14 mouse cellular contexts compared by ENCODE assay signal in genomic region chr8:94903709-94904108, GRCm38 (mm10). TPM values are rescaled to one million over a fixed set of nuclear protein-coding genes. Genes with fewer than 3 reads are reported as not detected.
DNase-seq lines count a peak whose midpoint lies in the region; ATAC-seq and TF ChIP-seq lines count a peak whose summit lies in the region.
"Had no signal": no experiment of that assay in that cellular context is flagged by ENCODE, and none has a peak within 500 bp of the region (broad histone marks: within the 10 kb centered on the region; RNA-seq: fewer than 3 reads in every experiment).

No protein-coding gene starts in this region.

- no peak overlapping the region for H3K4me3 ChIP-seq in midbrain, embryonic 11.5 days (ENCODE audit: low read depth, low read length)
- H3K4me3 ChIP-seq in midbrain, postnatal 0 days (ENCODE audit: low read depth, low read length), result no peak overlapping the region
- H3K4me3 ChIP-seq: hindbrain, embryonic 10.5 days had no signal

- H3K36me3 ChIP-seq in midbrain, embryonic 11.5 days (ENCODE audit: control insufficient read depth, insufficient read depth, low read length), result no peaks in the 10 kb centered on the region
- H3K36me3 ChIP-seq in midbrain, postnatal 0 days (ENCODE audit: insufficient read depth, low read length), result no peaks in the 10 kb centered on the region

- peaks cover 6% of the 10 kb centered on the region for H3K4me1 ChIP-seq in midbrain, embryonic 11.5 days (ENCODE audit: control insufficient read depth, insufficient read depth, low read length)
- H3K4me1 ChIP-seq in midbrain, postnatal 0 days (ENCODE audit: insufficient read depth, low read length), result 0 out of 2 replicates have a peak, but pooled peaks cover 4% of the 10 kb centered on the region

- H3K9me3 ChIP-seq in midbrain, embryonic 11.5 days (ENCODE audit: control insufficient read depth, low read length), result no peaks in the 10 kb centered on the region
- no peaks in the 10 kb centered on the region for H3K9me3 ChIP-seq in midbrain, postnatal 0 days (ENCODE audit: low read length)
- H3K9me3 ChIP-seq: hindbrain, embryonic 10.5 days had no signal

- no peak overlapping the region for H3K4me2 ChIP-seq in midbrain, embryonic 11.5 days
- no peak overlapping the region for H3K4me2 ChIP-seq in midbrain, postnatal 0 days (ENCODE audit: low read depth, low read length, poor library complexity, severe bottlenecking)

- H3K9ac ChIP-seq in midbrain, embryonic 11.5 days (ENCODE audit: low read length), result no peak overlapping the region
- no peak overlapping the region for H3K9ac ChIP-seq in midbrain, postnatal 0 days (replicated peaks; ENCODE audit: low read length, poor library complexity, severe bottlenecking)

- H3K27me3 ChIP-seq in midbrain, embryonic 11.5 days (ENCODE audit: control insufficient read depth, insufficient read depth, low read length), result no peaks in the 10 kb centered on the region
- H3K27me3 ChIP-seq in midbrain, postnatal 0 days (ENCODE audit: insufficient read depth, low read length), result no peaks in the 10 kb centered on the region

- 77% methylated on average over 12 of the region's 12 CpGs for WGBS in midbrain, embryonic 11.5 days
- WGBS in midbrain, postnatal 0 days, result 66% methylated on average over 12 of the region's 12 CpGs

- no peak overlapping the region for H3K27ac ChIP-seq in midbrain, embryonic 11.5 days (ENCODE audit: low read depth, low read length)
- no peak overlapping the region for H3K27ac ChIP-seq in midbrain, postnatal 0 days (ENCODE audit: low read depth, low read length)
- H3K27ac ChIP-seq: hindbrain, embryonic 10.5 days had no signal

- DNase-seq in midbrain, embryonic 11.5 days (ENCODE audit: low spot score, missing footprints), result peak; percentile 47
- no peak for DNase-seq in midbrain, postnatal 0 days (ENCODE audit: low spot score)
- peak; percentile 59 for DNase-seq in kidney, adult 11 months
- DNase-seq in kidney, postnatal 4 days, result peak; percentile 60 to 71
- peak; percentile 60 for DNase-seq in yolk sac, embryonic 10.5 days (ENCODE audit: low spot score)
- no peak for DNase-seq in adipocyte (ENCODE audit: low spot score)
- no peak for DNase-seq in cerebellum, adult 11-12 months
- DNase-seq: adrenal gland, postnatal 10 days; lung, postnatal 4 days; thymus, adult 18-20 months had no signal

- ATAC-seq in midbrain, embryonic 11.5 days (ENCODE audit: low FRiP score), result no peak
- no peak for ATAC-seq in midbrain, postnatal 0 days (ENCODE audit: low FRiP score)
- ATAC-seq: CD4-positive, CD25-positive, alpha-beta regulatory T cell, adult 4 months; midbrain, embryonic 16.5 days had no signal

- TF ChIP-seq CTCF in midbrain, postnatal 0 days (IDR thresholded peaks at IDR 0.05), result no peak

RNA-seq across cellular contexts. Expression of gene Ccdc102a, which starts 14.2 kb away (rescaled TPM):
- polyA plus RNA-seq in midbrain, embryonic 11.5 days (2014; fragmentation: Nextera tagmentation; extraction: Ambion mirVana), result 13.5 and 15.9 TPM in 2 replicates
- 5.4 and 6.1 TPM in 2 replicates for total RNA-seq in midbrain, postnatal 0 days (2014; rRNA removed)
- 3.6 and 3.7 TPM in 2 replicates for polyA plus RNA-seq in midbrain, postnatal 0 days (2015; fragmentation: Nextera tagmentation; extraction: Ambion mirVana)
- polyA plus RNA-seq: CD4-positive, CD25-positive, alpha-beta regulatory T cell, adult 4 months had no signal

RNA-seq across cellular contexts. Expression of gene Adgrg5, which starts 19.8 kb away (rescaled TPM):
- 0.36 and 0.40 TPM in 2 replicates for polyA plus RNA-seq in midbrain, embryonic 11.5 days (2014; fragmentation: Nextera tagmentation; extraction: Ambion mirVana)
- not detected in 2 replicates for total RNA-seq in midbrain, postnatal 0 days (2014; rRNA removed)
- polyA plus RNA-seq in midbrain, postnatal 0 days (2015; fragmentation: Nextera tagmentation; extraction: Ambion mirVana), result 0.17 and 0.21 TPM in 2 replicates
- total RNA-seq: gastrocnemius, adult 18-20 months had no signal
- polyA plus RNA-seq: midbrain, embryonic 16.5 days had no signal

RNA-seq across cellular contexts. Expression of gene Dok4, which starts 27.6 kb away (rescaled TPM):
- polyA plus RNA-seq in midbrain, embryonic 11.5 days (2014; fragmentation: Nextera tagmentation; extraction: Ambion mirVana), result 12.0 and 12.9 TPM in 2 replicates
- total RNA-seq in midbrain, postnatal 0 days (2014; rRNA removed), result 154 and 155 TPM in 2 replicates
- 95.0 and 104 TPM in 2 replicates for polyA plus RNA-seq in midbrain, postnatal 0 days (2015; fragmentation: Nextera tagmentation; extraction: Ambion mirVana)

RNA-seq across cellular contexts. Expression of gene Polr2c, which starts 46.5 kb away (rescaled TPM):
- polyA plus RNA-seq in midbrain, embryonic 11.5 days (2014; fragmentation: Nextera tagmentation; extraction: Ambion mirVana), result 160 and 169 TPM in 2 replicates
- total RNA-seq in midbrain, postnatal 0 days (2014; rRNA removed), result 62.5 and 70.5 TPM in 2 replicates
- polyA plus RNA-seq in midbrain, postnatal 0 days (2015; fragmentation: Nextera tagmentation; extraction: Ambion mirVana), result 93.3 and 101 TPM in 2 replicates

Comparison
In these comparisons a context has a peak if more than half of its experiments do, and no peak if none do; other contexts are left out.
1. DNase-seq: peak in midbrain, embryonic 11.5 days (single experiment), kidney, adult 11 months (single experiment), kidney, postnatal 4 days (2 of 2) and yolk sac, embryonic 10.5 days (single experiment); none in midbrain, postnatal 0 days (single experiment), adipocyte (single experiment) and cerebellum, adult 11-12 months (single experiment).